Mouse (Mus musculus) midbrain, embryonic 14.5 days (tissue): ENCODE results near the gene Grik4. TPM values are rescaled to one million over a fixed set of nuclear protein-coding genes. Genes with fewer than 3 reads are reported as not detected.

Experiments
- ATAC-seq: fragments of 200-750 bp; cut with Nextera tagmentation; 2 replicates; pipeline ENCODE4 v1.8.0; 2017; ENCODE audit warnings: moderate number of reproducible peaks, moderate library complexity; ENCODE audit not compliant: low FRiP score, low TSS enrichment
- DNase-seq: peaks from one replicate; pipeline ENCODE4 v3.0.0-alpha.2; 2015
- H3K27ac ChIP-seq: fragments of 300-500 bp; sonication (generic); replicated peaks from 2 replicates; pipeline ENCODE4 v1.5.1; 2014; ENCODE audit warnings: mild to moderate bottlenecking, low read depth, low read length, moderate library complexity
- H3K27me3 ChIP-seq: fragments of 300-500 bp; sonication (generic); 2 replicates; pipeline ENCODE4 v1.6.1; 2014; ENCODE audit warnings: low read length, control low read depth, mixed read lengths; ENCODE audit not compliant: control insufficient read depth, insufficient read depth
- H3K36me3 ChIP-seq: fragments of 300-500 bp; sonication (generic); 2 replicates; pipeline ENCODE4 v1.6.1; 2014; ENCODE audit warnings: low read length, control low read depth; ENCODE audit not compliant: control insufficient read depth, insufficient read depth
- H3K4me1 ChIP-seq: fragments of 300-500 bp; sonication (generic); 2 replicates; pipeline ENCODE4 v1.6.1; 2014; ENCODE audit warnings: mild to moderate bottlenecking, antibody characterized with exemption, low read length, control low read depth; ENCODE audit not compliant: control insufficient read depth, insufficient read depth
- H3K4me2 ChIP-seq: fragments of 300-500 bp; sonication (generic); 2 replicates; pipeline ENCODE4 v1.6.1; 2014; ENCODE audit warnings: mild to moderate bottlenecking, low read length, moderate library complexity
- H3K4me3 ChIP-seq: fragments of 300-500 bp; sonication (generic); replicated peaks from 2 replicates; pipeline ENCODE4 v1.5.1; 2014; ENCODE audit warnings: low read depth, low read length
- H3K9ac ChIP-seq: fragments of 300-500 bp; sonication (generic); replicated peaks from 2 replicates; pipeline ENCODE4 v1.6.1; 2014; ENCODE audit warnings: mild to moderate bottlenecking, low read length, moderate library complexity
- H3K9me3 ChIP-seq: fragments of 300-500 bp; sonication (generic); 2 replicates; pipeline ENCODE4 v1.6.1; 2016; ENCODE audit warnings: low read length, control low read depth, mixed read lengths; ENCODE audit not compliant: control insufficient read depth
- WGBS: fragments of 180-500 bp; shearing (Covaris S2); extraction: QIAGEN DNeasy Blood & Tissue Kit; methylation state at CpG from one replicate; pipeline ENCODE4 v1.1.7; 2014; 5-methylcytosine and 5-hydroxymethylcytosine counted together
- polyA plus RNA-seq: library from polyadenylated mRNA; unstranded; fragments of >200 nt; fragmentation: Nextera tagmentation; extraction: Ambion mirVana; gene quantifications from 2 replicates; pipeline ENCODE4 v1.2.1, GENCODE M21; 2014

Grik4 gene
- polyA plus RNA-seq, 1 experiment from 2014 or later = 4.4 TPM

GRCm38 (mm10) chr9:42724099-42724498 is 220.2 kb downstream of the Grik4 start:
- WGBS = 45% methylated on average over 7 of the region's 7 CpGs
- ATAC-seq (no peak; the same call in 1 of the 2 replicates), DNase-seq (no peak)
- Histone ChIP-seq H3K4me3 (no peak overlapping the region), H3K36me3 (no peaks in the 10 kb centered on the region), H3K27ac (0 out of 2 replicates have a peak overlapping the region, but pooled peaks have one; percentile 8), H3K27me3 (no peaks in the 10 kb centered on the region), H3K4me1 (peaks cover 15% of the 10 kb centered on the region), H3K4me2 (no peak overlapping the region), H3K9me3 (no peaks in the 10 kb centered on the region), H3K9ac (no peak overlapping the region)

GRCm38 (mm10) chr9:42722501-42722900 is 221.8 kb downstream of the Grik4 start:
- WGBS = 10% methylated on average over 4 of the region's 4 CpGs
- DNase-seq (no peak), ATAC-seq (no peak)
- Histone ChIP-seq H3K4me1 (peaks cover 15% of the 10 kb centered on the region), H3K9me3 (no peaks in the 10 kb centered on the region), H3K27ac (no peak overlapping the region), H3K4me3 (no peak overlapping the region), H3K4me2 (no peak overlapping the region), H3K27me3 (no peaks in the 10 kb centered on the region), H3K36me3 (no peaks in the 10 kb centered on the region), H3K9ac (0 out of 2 replicates have a peak overlapping the region, but pooled peaks have one; percentile 6)

- ATAC-seq (no peak), DNase-seq (no peak)
- no peak overlapping the region for H3K9ac ChIP-seq
- H3K27ac ChIP-seq = no peak overlapping the region
- H3K9me3 ChIP-seq = no peaks in the 10 kb centered on the region
- H3K4me2 ChIP-seq = no peak overlapping the region
- H3K36me3 ChIP-seq = no peaks in the 10 kb centered on the region
- WGBS = 90% methylated on average over 9 of the region's 9 CpGs
- no peak overlapping the region for H3K4me3 ChIP-seq
- peaks cover 15% of the 10 kb centered on the region for H3K4me1 ChIP-seq
- H3K27me3 ChIP-seq = no peaks in the 10 kb centered on the region
These were observed 222.6 kb downstream of the Grik4 start for GRCm38 (mm10) chr9:42721718-42722117.

GRCm38 (mm10) chr9:42721146-42721545 is 223.1 kb downstream of the Grik4 start:
- H3K36me3 ChIP-seq = no peaks in the 10 kb centered on the region
- no peak overlapping the region for H3K9ac ChIP-seq
- DNase-seq = no peak
- H3K27ac ChIP-seq = no peak overlapping the region
- no peak for ATAC-seq
- no peaks in the 10 kb centered on the region for H3K27me3 ChIP-seq
- no peak overlapping the region for H3K4me2 ChIP-seq
- no peaks in the 10 kb centered on the region for H3K9me3 ChIP-seq
- no peak overlapping the region for H3K4me3 ChIP-seq
- WGBS = 85% methylated on average over 4 of the region's 4 CpGs
- peaks cover 15% of the 10 kb centered on the region for H3K4me1 ChIP-seq

- DNase-seq (no peak), ATAC-seq (no peak)
- H3K4me1 ChIP-seq = no peaks in the 10 kb centered on the region
- no peak overlapping the region for H3K4me3 ChIP-seq
- H3K9me3 ChIP-seq = no peaks in the 10 kb centered on the region
- H3K4me2 ChIP-seq = no peak overlapping the region
- no peak overlapping the region for H3K27ac ChIP-seq
- H3K9ac ChIP-seq = no peak overlapping the region
- H3K27me3 ChIP-seq = no peaks in the 10 kb centered on the region
- no peaks in the 10 kb centered on the region for H3K36me3 ChIP-seq
- WGBS = 86% methylated on average over 8 of the region's 8 CpGs
These were observed 230.4 kb downstream of the Grik4 start for GRCm38 (mm10) chr9:42713912-42714311.

- H3K9ac ChIP-seq = no peak overlapping the region
- DNase-seq (no peak), ATAC-seq (no peak)
- no peaks in the 10 kb centered on the region for H3K9me3 ChIP-seq
- no peak overlapping the region for H3K27ac ChIP-seq
- no peak overlapping the region for H3K4me2 ChIP-seq
- no peak overlapping the region for H3K4me3 ChIP-seq
- H3K4me1 ChIP-seq = peaks cover 9% of the 10 kb centered on the region; the same call in 1 of the 2 replicates
- no peaks in the 10 kb centered on the region for H3K36me3 ChIP-seq
- 84% methylated on average over 7 of the region's 7 CpGs for WGBS
- no peaks in the 10 kb centered on the region for H3K27me3 ChIP-seq
These were observed 238.4 kb downstream of the Grik4 start for GRCm38 (mm10) chr9:42705848-42706247.

- Histone ChIP-seq H3K4me3 (no peak overlapping the region), H3K27me3 (no peaks in the 10 kb centered on the region), H3K4me1 (peaks cover 9% of the 10 kb centered on the region; the same call in 1 of the 2 replicates), H3K27ac (no peak overlapping the region), H3K9me3 (peaks cover 5% of the 10 kb centered on the region; the same call in 1 of the 2 replicates), H3K9ac (no peak overlapping the region), H3K36me3 (no peaks in the 10 kb centered on the region), H3K4me2 (no peak overlapping the region)
- 16% methylated on average over 8 of the region's 8 CpGs for WGBS
- DNase-seq (no peak), ATAC-seq (no peak)
These were observed 241.0 kb downstream of the Grik4 start for GRCm38 (mm10) chr9:42703191-42703854.

GRCm38 (mm10) chr9:42702231-42703132 is 241.8 kb downstream of the Grik4 start:
- no peaks in the 10 kb centered on the region for H3K27me3 ChIP-seq
- H3K4me1 ChIP-seq = peaks cover 9% of the 10 kb centered on the region; the same call in 1 of the 2 replicates
- no peak for ATAC-seq
- WGBS = 56% methylated on average over 11 of the region's 11 CpGs
- no peak overlapping the region for H3K27ac ChIP-seq
- no peak overlapping the region for H3K9ac ChIP-seq
- no peaks in the 10 kb centered on the region for H3K36me3 ChIP-seq
- H3K4me3 ChIP-seq = no peak overlapping the region
- peaks cover 9% of the 10 kb centered on the region; the same call in 1 of the 2 replicates for H3K9me3 ChIP-seq
- H3K4me2 ChIP-seq = no peak overlapping the region
- peak; percentile 41 for DNase-seq
